Mouse (Mus musculus) bone marrow macrophage, adult 2 months (primary cell): ENCODE results near the gene Hspa1a.
"Not testable (repeated sequence)": the region's sequence is repeated elsewhere in the genome, so short reads cannot be mapped to it uniquely, and the experiment has no call there.

Source experiments
- CTCF ChIP-seq: IDR thresholded peaks from 2 replicates; pipeline ENCODE4 v1.5.1; 2012; ENCODE audit warnings: low read depth, mild to moderate bottlenecking, low read length, moderate library complexity
- POLR2A ChIP-seq: IDR thresholded peaks from 2 replicates; pipeline ENCODE4 v1.6.1; 2012; ENCODE audit warnings: mild to moderate bottlenecking, low read depth, low read length, borderline replicate concordance

- TF ChIP-seq POLR2A, CTCF: not testable (repeated sequence)
These were observed 23.2 kb upstream of the Hspa1a start for GRCm38 (mm10) chr17:34995192-34995591.
